Mouse (Mus musculus): Measurements from ENCODE around the gene Hs2st1. TPM values are rescaled to one million over a fixed set of nuclear protein-coding genes. Genes with fewer than 3 reads are reported as not detected.

Hs2st1 gene
- polyA plus RNA-seq, 1 experiment: 0.11 TPM

- H3K4me1 ChIP-seq (ENCODE audit: control insufficient read depth): peaks cover 17% of the 10 kb centered on the region
- H3K36me3 ChIP-seq (ENCODE audit: control insufficient read depth): peaks cover 53% of the 10 kb centered on the region
Observed at GRCm38 (mm10) chr3:144448977-144449376, 121.0 kb downstream of the Hs2st1 start.

GRCm38 (mm10) chr3:144447917-144448316, 122.1 kb downstream of the Hs2st1 start:
- H3K4me3 ChIP-seq (replicated peaks): no peak overlapping the region
- no peaks in the 10 kb centered on the region for H3K9me3 ChIP-seq (ENCODE audit: control insufficient read depth, low read length)
- H3K36me3 ChIP-seq (ENCODE audit: control insufficient read depth): peaks cover 47% of the 10 kb centered on the region
- peaks cover 17% of the 10 kb centered on the region for H3K4me1 ChIP-seq (ENCODE audit: control insufficient read depth)
- H3K27me3 ChIP-seq (ENCODE audit: control insufficient read depth): no peaks in the 10 kb centered on the region
- no peak for TF ChIP-seq GATA1 (IDR thresholded peaks at IDR 0.05; ENCODE audit: low read length)
- TF ChIP-seq TAL1 (IDR thresholded peaks at IDR 0.05; ENCODE audit: low read length): no peak

More at GRCm38 (mm10) chr3:144448977-144449376, 121.0 kb downstream of the Hs2st1 start:
- no peaks in the 10 kb centered on the region for H3K9me3 ChIP-seq (ENCODE audit: control insufficient read depth, low read length)
- H3K27me3 ChIP-seq (ENCODE audit: control insufficient read depth): no peaks in the 10 kb centered on the region
- H3K4me3 ChIP-seq (replicated peaks): no peak overlapping the region
- TF ChIP-seq TAL1 (IDR thresholded peaks at IDR 0.05; ENCODE audit: low read length) (no peak), GATA1 (IDR thresholded peaks at IDR 0.05; ENCODE audit: low read length) (no peak)

- TF ChIP-seq GATA1 (IDR thresholded peaks at IDR 0.05; ENCODE audit: low read length): no peak
- TF ChIP-seq TAL1 (IDR thresholded peaks at IDR 0.05; ENCODE audit: low read length): no peak
- Histone ChIP-seq H3K4me1 (ENCODE audit: control insufficient read depth) (peaks cover 17% of the 10 kb centered on the region), H3K36me3 (ENCODE audit: control insufficient read depth) (peaks cover 40% of the 10 kb centered on the region), H3K4me3 (replicated peaks) (no peak overlapping the region), H3K27me3 (ENCODE audit: control insufficient read depth) (no peaks in the 10 kb centered on the region), H3K9me3 (ENCODE audit: control insufficient read depth, low read length) (no peaks in the 10 kb centered on the region)
Observed at GRCm38 (mm10) chr3:144446081-144446634, 123.8 kb downstream of the Hs2st1 start.

DNA sequence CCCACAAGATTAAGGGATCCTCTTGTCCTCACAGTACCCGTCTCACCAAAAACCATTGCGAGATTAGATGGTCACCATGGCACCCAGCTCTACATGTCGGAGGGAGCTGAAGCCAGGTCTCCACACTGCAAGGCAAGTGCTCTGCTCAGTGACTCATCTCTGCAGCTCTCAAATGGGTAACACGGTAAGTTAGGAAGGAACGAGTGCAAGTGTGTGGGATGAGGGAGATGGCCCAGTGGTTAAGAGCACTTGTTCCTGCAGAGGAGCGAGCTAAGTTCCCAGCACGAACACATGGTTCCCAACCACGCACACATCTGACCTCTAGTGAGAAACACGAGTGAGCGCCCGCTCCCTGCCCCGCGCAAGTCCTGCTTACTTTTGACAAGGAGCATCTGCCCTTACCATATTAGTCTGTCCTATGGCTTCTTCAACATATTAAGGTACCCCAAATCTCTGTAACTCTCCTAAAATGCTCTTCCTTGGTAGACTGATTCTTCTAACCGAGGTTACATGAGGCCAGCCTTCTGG, 132.0 kb downstream of the Hs2st1 start:
- Histone ChIP-seq H3K36me3 (ENCODE audit: control insufficient read depth) (peaks cover 21% of the 10 kb centered on the region), H3K4me1 (ENCODE audit: control insufficient read depth) (no peaks in the 10 kb centered on the region), H3K4me3 (replicated peaks) (no peak overlapping the region), H3K9me3 (ENCODE audit: control insufficient read depth, low read length) (no peaks in the 10 kb centered on the region), H3K27me3 (ENCODE audit: control insufficient read depth) (no peaks in the 10 kb centered on the region)
- TF ChIP-seq GATA1 (IDR thresholded peaks at IDR 0.05; ENCODE audit: low read length) (no peak), TAL1 (IDR thresholded peaks at IDR 0.05; ENCODE audit: low read length) (no peak)

DNA sequence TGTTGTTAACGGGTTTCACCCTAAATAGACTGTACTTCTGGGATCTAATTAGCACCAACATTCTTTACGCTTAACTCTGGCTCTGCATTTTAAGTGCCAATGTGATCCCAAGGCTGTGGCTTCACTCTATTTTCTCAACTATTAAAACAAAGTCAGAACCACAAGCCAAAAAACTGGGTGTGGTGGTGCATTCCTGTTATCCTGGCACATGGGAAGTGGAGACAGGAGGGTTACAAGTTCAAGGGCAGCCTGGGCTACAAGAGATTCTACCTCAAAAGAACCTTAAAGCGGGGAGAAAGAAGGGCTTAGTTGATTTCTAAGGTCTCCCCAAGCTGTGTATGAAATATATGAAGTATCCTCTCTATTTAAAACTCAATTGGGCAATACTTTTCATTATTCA, 133.9 kb downstream of the Hs2st1 start:
- Histone ChIP-seq H3K4me1 (ENCODE audit: control insufficient read depth) (no peaks in the 10 kb centered on the region), H3K36me3 (ENCODE audit: control insufficient read depth) (peaks cover 22% of the 10 kb centered on the region), H3K9me3 (ENCODE audit: control insufficient read depth, low read length) (no peaks in the 10 kb centered on the region), H3K4me3 (replicated peaks) (no peak overlapping the region), H3K27me3 (ENCODE audit: control insufficient read depth) (no peaks in the 10 kb centered on the region)
- TF ChIP-seq GATA1 (IDR thresholded peaks at IDR 0.05; ENCODE audit: low read length): no peak
- no peak for TF ChIP-seq TAL1 (IDR thresholded peaks at IDR 0.05; ENCODE audit: low read length)

DNA sequence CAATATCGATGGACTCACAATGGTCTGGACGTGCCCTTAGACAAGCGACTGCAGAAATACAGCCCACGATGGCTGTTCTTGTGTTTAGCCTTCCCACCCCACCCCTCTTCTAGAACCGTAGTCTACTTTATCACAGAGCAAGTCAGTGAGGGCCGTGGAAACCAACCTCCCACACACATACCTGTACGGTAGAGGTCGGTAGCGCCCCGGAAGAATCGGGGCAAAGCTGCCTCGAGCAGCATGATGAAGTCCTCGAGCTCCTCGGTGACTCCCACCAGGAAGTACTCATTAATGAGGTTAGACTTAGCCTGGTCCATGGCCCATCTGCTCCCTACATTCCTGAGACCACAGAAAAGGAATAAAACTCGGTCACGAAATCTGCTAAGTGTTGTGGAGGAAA, 134.7 kb downstream of the Hs2st1 start:
- Histone ChIP-seq H3K9me3 (ENCODE audit: control insufficient read depth, low read length) (no peaks in the 10 kb centered on the region), H3K4me1 (ENCODE audit: control insufficient read depth) (no peaks in the 10 kb centered on the region), H3K36me3 (ENCODE audit: control insufficient read depth) (peaks cover 26% of the 10 kb centered on the region), H3K27me3 (ENCODE audit: control insufficient read depth) (no peaks in the 10 kb centered on the region), H3K4me3 (replicated peaks) (no peak overlapping the region)
- no peak for TF ChIP-seq TAL1 (IDR thresholded peaks at IDR 0.05; ENCODE audit: low read length)
- TF ChIP-seq GATA1 (IDR thresholded peaks at IDR 0.05; ENCODE audit: low read length): no peak

GRCm38 (mm10) chr3:144434276-144434675, 135.7 kb downstream of the Hs2st1 start:
- H3K4me1 ChIP-seq (ENCODE audit: control insufficient read depth): no peaks in the 10 kb centered on the region
- H3K27me3 ChIP-seq (ENCODE audit: control insufficient read depth): no peaks in the 10 kb centered on the region
- H3K4me3 ChIP-seq (replicated peaks): no peak overlapping the region
- no peak for TF ChIP-seq TAL1 (IDR thresholded peaks at IDR 0.05; ENCODE audit: low read length)
- no peak for TF ChIP-seq GATA1 (IDR thresholded peaks at IDR 0.05; ENCODE audit: low read length)
- no peaks in the 10 kb centered on the region for H3K9me3 ChIP-seq (ENCODE audit: control insufficient read depth, low read length)
- peaks cover 23% of the 10 kb centered on the region for H3K36me3 ChIP-seq (ENCODE audit: control insufficient read depth)

DNA sequence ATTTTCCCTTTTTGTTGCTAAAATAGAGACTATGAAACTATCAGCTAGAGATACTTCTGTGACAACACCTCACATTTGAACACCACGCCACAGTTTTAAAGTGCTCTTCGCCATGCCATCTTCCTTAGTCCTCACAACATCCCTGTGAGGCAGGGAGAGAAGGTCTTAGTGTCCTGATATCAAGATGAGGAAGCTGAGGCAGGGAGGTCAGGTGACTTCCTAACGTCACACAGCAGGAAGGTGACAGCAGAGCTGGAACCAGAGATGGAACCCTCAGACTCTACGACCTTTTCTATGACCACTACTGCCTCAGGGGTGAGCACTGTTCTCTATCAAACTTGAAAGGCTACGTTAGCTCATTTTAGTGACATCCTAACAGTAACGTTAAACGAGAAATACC, 136.9 kb downstream of the Hs2st1 start:
- H3K36me3 ChIP-seq (ENCODE audit: control insufficient read depth): peaks cover 20% of the 10 kb centered on the region

DNA sequence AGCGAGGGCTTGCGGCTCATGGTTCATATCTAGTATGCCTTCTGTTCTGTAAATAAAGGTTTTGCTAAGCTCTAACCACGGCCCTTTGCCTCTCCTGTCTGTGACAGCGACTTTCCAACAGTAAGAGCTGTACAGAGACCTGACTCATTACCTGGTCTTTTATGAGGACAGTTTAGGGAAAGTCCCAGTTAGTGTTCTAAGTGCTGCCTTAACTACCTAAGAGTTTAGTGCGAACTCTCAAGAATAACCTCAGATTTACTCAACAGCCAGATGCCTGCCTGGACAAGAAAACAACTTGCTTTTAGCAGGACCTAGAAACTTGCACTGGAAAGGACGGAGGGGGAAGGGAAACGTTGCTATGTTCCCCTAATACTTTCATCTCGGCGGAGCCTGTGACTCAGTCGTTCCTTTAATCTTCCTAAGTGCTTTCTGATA, 137.8 kb downstream of the Hs2st1 start:
- H3K9me3 ChIP-seq (ENCODE audit: control insufficient read depth, low read length): no peaks in the 10 kb centered on the region
- peaks cover 18% of the 10 kb centered on the region for H3K36me3 ChIP-seq (ENCODE audit: control insufficient read depth)
- H3K4me1 ChIP-seq (ENCODE audit: control insufficient read depth): no peaks in the 10 kb centered on the region
- TF ChIP-seq GATA1 (IDR thresholded peaks at IDR 0.05; ENCODE audit: low read length) (no peak), TAL1 (IDR thresholded peaks at IDR 0.05; ENCODE audit: low read length) (no peak)
- no peaks in the 10 kb centered on the region for H3K27me3 ChIP-seq (ENCODE audit: control insufficient read depth)
- no peak overlapping the region for H3K4me3 ChIP-seq (replicated peaks)

More for the DNA sequence above, 136.9 kb downstream of the Hs2st1 start:
- Histone ChIP-seq H3K4me1 (ENCODE audit: control insufficient read depth) (no peaks in the 10 kb centered on the region), H3K27me3 (ENCODE audit: control insufficient read depth) (no peaks in the 10 kb centered on the region), H3K4me3 (replicated peaks) (no peak overlapping the region), H3K9me3 (ENCODE audit: control insufficient read depth, low read length) (no peaks in the 10 kb centered on the region)
- no peak for TF ChIP-seq TAL1 (IDR thresholded peaks at IDR 0.05; ENCODE audit: low read length)

Measured in erythroblast, embryonic 14.5 days (primary cell).